Mouse (Mus musculus) C2C12 (cell line): Measurements from ENCODE around the gene Wdr86.

ENCODE experiments used
- CEBPB ChIP-seq: IDR thresholded peaks from one replicate; pipeline ENCODE4 v1.6.1; 2011; ENCODE audit warnings: low read depth, mild to moderate bottlenecking, control low read depth, moderate library complexity
- CTCF ChIP-seq: IDR thresholded peaks from one replicate; pipeline ENCODE4 v1.5.1; 2011; ENCODE audit not compliant: control insufficient read depth, insufficient read depth, insufficient read length
- FOSL1 ChIP-seq: IDR thresholded peaks from one replicate; pipeline ENCODE4 v1.8.0; 2011; ENCODE audit warnings: mild to moderate bottlenecking, low read length; ENCODE audit not compliant: poor library complexity, insufficient read depth, severe bottlenecking
- MAX ChIP-seq: IDR thresholded peaks from one replicate; pipeline ENCODE4 v1.6.1; 2011; ENCODE audit warnings: mild to moderate bottlenecking, control low read depth
- MYOG ChIP-seq: IDR thresholded peaks from one replicate; pipeline ENCODE4 v1.6.1; 2011; ENCODE audit not compliant: control insufficient read depth, insufficient read length; ENCODE audit errors: extremely low read depth
- USF1 ChIP-seq: IDR thresholded peaks from one replicate; pipeline ENCODE4 v1.6.1; 2011; ENCODE audit warnings: low read depth, mild to moderate bottlenecking, control low read depth, moderate library complexity

- TF ChIP-seq CTCF, result no peak
- no peak for TF ChIP-seq FOSL1
- TF ChIP-seq CEBPB, result no peak
- no peak for TF ChIP-seq MAX
- TF ChIP-seq USF1, result no peak
- TF ChIP-seq MYOG, result no peak
These were observed 459 bp upstream of the Wdr86 start for GRCm38 (mm10) chr5:24730986-24731385.
